Mouse (Mus musculus): ENCODE data around the gene Sox5. TPM values are rescaled to one million over a fixed set of nuclear protein-coding genes. Genes with fewer than 3 reads are reported as not detected.

Gene Sox5
- total and polyA plus RNA-seq, 3 experiments: 1.7 to 3.4 (median 2.4) TPM

DNA sequence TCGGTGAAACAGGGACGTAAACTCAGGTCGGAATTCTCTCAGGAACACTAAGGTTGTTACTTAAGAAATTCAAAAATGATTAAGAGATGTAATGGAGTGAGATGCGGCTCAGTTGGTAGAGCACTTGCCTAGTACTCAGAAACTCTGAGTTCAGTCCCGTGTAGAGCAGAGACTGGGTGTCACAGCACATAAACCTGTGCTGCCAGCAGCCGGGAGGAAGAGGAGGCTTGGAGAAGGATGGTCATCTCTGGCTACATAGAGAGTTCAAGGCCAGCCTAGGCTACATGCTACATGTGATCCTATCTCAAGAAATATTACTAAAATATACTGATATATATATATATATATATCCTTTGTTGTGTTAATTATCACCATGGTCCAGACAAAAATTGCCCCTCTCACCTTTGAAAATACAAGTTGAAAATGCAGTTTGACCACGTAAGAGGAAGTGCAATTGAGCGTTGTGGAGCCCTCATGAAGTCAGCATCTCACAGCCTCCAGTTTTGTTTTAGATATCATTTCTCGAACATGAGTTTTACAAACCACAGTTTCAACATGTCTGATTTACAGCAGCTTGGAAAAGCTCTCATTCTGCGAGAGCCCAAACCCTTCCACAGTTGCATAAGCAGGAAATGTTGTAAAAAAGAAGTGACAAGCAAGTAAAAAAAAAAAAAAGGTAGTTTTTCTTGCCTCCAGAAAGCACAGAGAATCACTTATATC lies 50.4 kb downstream of the Sox5 start:
- TF ChIP-seq EP300 (IDR thresholded peaks at IDR 0.05; ENCODE audit: insufficient read depth, low read depth, low read length): no peak
- no peak for TF ChIP-seq POLR2A (IDR thresholded peaks at IDR 0.05; ENCODE audit: insufficient read depth, low read depth, low read length)
- intact Hi-C loops (cut with DNase I): no loop called here
- no peak overlapping the region for H3K4me3 ChIP-seq

DNA sequence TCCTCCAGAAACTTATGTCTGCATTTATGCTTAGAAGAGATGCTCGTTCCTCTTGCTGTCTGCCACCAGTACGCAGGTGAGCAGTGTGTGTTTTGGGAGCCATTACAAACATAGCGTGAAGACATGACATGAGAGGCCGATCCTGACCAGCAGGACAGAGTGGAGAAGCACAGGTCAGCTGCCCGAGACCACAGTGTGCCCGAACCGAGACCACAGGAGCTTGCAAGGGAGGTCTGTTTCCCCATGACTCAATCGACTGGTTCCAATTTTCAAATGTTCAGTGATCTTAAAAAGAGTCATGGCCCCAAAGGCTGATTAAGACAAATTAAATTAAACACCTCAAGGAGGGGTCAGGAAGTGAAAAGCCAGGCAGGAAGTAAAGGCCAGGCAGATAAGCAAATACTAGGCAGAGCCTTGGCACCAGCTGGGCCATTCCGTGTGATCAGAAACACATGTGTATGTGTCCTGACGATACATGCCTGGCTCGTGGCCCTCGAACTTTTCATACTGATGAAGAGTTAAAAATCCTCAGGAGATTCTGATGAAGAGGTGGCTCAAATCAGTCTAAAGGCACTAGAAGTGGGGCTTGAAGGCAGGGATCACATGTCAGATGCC lies 58.1 kb downstream of the Sox5 start:
- 61% methylated on average over 12 of the region's 12 CpGs for WGBS
- no peak for TF ChIP-seq EP300 (IDR thresholded peaks at IDR 0.05; ENCODE audit: insufficient read depth, low read depth, low read length)
- TF ChIP-seq CTCF (IDR thresholded peaks at IDR 0.05): no peak
- no peak for TF ChIP-seq POLR2A (IDR thresholded peaks at IDR 0.05; ENCODE audit: insufficient read depth, low read depth, low read length)
- no peak for DNase-seq
- H3K36me3 ChIP-seq (ENCODE audit: control insufficient read depth, insufficient read depth, low read length): no peaks in the 10 kb centered on the region
- no peak overlapping the region for H3K4me3 ChIP-seq
- H3K27me3 ChIP-seq (ENCODE audit: control insufficient read depth, insufficient read depth, low read length): no peaks in the 10 kb centered on the region
- H3K79me2 ChIP-seq (replicated peaks; ENCODE audit: control insufficient read depth, insufficient read depth, low read length): no peaks in the 10 kb centered on the region
- H3K9ac ChIP-seq (ENCODE audit: low read depth, low read length): no peak overlapping the region
- no peaks in the 10 kb centered on the region for H3K4me1 ChIP-seq (ENCODE audit: control insufficient read depth, insufficient read depth, low read length)
- H3K27ac ChIP-seq: no peak overlapping the region
- intact Hi-C loops (cut with DNase I): no loop called here

More for the DNA sequence above, 50.4 kb downstream of the Sox5 start:
- DNase-seq: no peak
- no peaks in the 10 kb centered on the region for H3K4me1 ChIP-seq (ENCODE audit: control insufficient read depth, insufficient read depth, low read length)
- 87% methylated on average over 10 of the region's 10 CpGs for WGBS
- H3K36me3 ChIP-seq (ENCODE audit: control insufficient read depth, insufficient read depth, low read length): no peaks in the 10 kb centered on the region
- no peak overlapping the region for H3K9ac ChIP-seq (ENCODE audit: low read depth, low read length)
- H3K79me2 ChIP-seq (replicated peaks; ENCODE audit: control insufficient read depth, insufficient read depth, low read length): no peaks in the 10 kb centered on the region
- no peaks in the 10 kb centered on the region for H3K27me3 ChIP-seq (ENCODE audit: control insufficient read depth, insufficient read depth, low read length)
- no peak overlapping the region for H3K27ac ChIP-seq

DNA sequence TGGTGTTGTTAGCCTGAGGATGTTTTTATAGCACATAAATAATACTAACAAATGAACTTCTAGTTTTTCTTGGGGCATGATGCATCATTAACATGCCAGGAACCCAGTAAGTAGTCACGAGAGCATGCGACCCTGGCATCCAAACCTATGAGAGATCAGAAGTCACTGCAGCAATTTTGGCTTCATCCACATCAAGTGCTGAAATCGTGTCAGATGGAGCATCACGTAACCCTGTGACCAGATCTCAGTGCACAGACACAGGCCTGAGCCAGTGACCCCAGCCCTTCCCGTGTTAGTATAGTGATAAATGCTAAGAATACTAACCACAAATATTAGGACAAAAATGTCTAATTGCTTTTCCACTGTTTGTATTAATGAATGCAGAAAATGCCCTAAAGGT lies 58.8 kb downstream of the Sox5 start:
- Histone ChIP-seq H3K27me3 (ENCODE audit: control insufficient read depth, insufficient read depth, low read length) (no peaks in the 10 kb centered on the region), H3K36me3 (ENCODE audit: control insufficient read depth, insufficient read depth, low read length) (no peaks in the 10 kb centered on the region), H3K79me2 (replicated peaks; ENCODE audit: control insufficient read depth, insufficient read depth, low read length) (no peaks in the 10 kb centered on the region), H3K27ac (no peak overlapping the region), H3K4me3 (no peak overlapping the region), H3K9ac (ENCODE audit: low read depth, low read length) (no peak overlapping the region), H3K4me1 (ENCODE audit: control insufficient read depth, insufficient read depth, low read length) (no peaks in the 10 kb centered on the region)
- no peak for DNase-seq
- WGBS: 87% methylated on average over 5 of the region's 5 CpGs
- intact Hi-C loops (cut with DNase I): no loop called here
- TF ChIP-seq POLR2A (IDR thresholded peaks at IDR 0.05; ENCODE audit: insufficient read depth, low read depth, low read length): no peak
- no peak for TF ChIP-seq EP300 (IDR thresholded peaks at IDR 0.05; ENCODE audit: insufficient read depth, low read depth, low read length)
- no peak for TF ChIP-seq CTCF (IDR thresholded peaks at IDR 0.05)

DNA sequence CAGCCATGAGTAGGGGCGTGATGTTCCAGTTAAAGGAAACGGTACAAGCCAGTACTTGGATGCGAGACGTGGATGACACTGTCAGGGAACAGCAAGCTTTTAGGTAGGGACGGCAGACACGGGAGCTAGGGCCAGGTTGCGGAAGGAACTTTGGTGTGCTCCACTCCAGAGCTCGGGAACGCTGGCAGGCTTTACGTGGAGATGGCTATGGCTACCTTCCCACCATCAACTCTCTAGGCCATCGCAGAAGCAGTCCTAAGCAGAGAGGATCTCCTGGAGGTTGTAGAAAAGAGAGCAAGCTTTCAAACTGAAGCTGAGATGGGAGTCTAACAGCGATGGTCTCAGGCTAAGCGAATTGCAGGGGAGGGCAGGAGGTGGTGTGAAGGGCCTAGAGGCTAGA lies 60.9 kb downstream of the Sox5 start:
- no peak for TF ChIP-seq EP300 (IDR thresholded peaks at IDR 0.05; ENCODE audit: insufficient read depth, low read depth, low read length)
- Histone ChIP-seq H3K4me3 (no peak overlapping the region), H3K36me3 (ENCODE audit: control insufficient read depth, insufficient read depth, low read length) (no peaks in the 10 kb centered on the region), H3K4me1 (ENCODE audit: control insufficient read depth, insufficient read depth, low read length) (peaks cover 1% of the 10 kb centered on the region; the same call in 1 of the 2 replicates), H3K79me2 (replicated peaks; ENCODE audit: control insufficient read depth, insufficient read depth, low read length) (no peaks in the 10 kb centered on the region), H3K27ac (no peak overlapping the region), H3K9ac (ENCODE audit: low read depth, low read length) (no peak overlapping the region), H3K27me3 (ENCODE audit: control insufficient read depth, insufficient read depth, low read length) (no peaks in the 10 kb centered on the region)
- DNase-seq: no peak
- 95% methylated on average over 13 of the region's 13 CpGs for WGBS
- intact Hi-C loops (cut with DNase I): no loop called here

DNA sequence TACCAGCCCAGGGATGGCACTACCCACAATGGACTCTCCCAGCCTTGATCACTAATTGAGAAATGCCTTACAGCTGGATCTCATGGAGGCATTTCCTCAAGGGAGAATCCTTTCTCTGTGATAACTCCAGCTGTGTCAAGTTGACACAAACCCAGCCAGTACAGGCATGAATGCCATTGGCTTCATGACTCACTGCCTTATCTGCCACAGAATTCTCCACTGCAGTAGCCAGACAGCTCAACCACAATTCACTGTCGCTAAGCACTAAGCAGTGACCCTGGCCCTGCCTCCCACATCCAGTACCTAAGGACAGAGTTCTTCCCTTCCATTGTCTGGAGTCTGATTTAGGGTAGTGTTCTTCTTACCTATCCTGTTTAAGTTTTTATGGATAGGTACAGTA lies 65.4 kb downstream of the Sox5 start:
- intact Hi-C loops (cut with DNase I): no loop called here
- TF ChIP-seq POLR2A (IDR thresholded peaks at IDR 0.05; ENCODE audit: insufficient read depth, low read depth, low read length): no peak
- no peak for TF ChIP-seq EP300 (IDR thresholded peaks at IDR 0.05; ENCODE audit: insufficient read depth, low read depth, low read length)
- no peak for TF ChIP-seq CTCF (IDR thresholded peaks at IDR 0.05)
- Histone ChIP-seq H3K4me3 (no peak overlapping the region), H3K9ac (ENCODE audit: low read depth, low read length) (no peak overlapping the region), H3K27me3 (ENCODE audit: control insufficient read depth, insufficient read depth, low read length) (no peaks in the 10 kb centered on the region), H3K4me1 (ENCODE audit: control insufficient read depth, insufficient read depth, low read length) (peaks cover 4% of the 10 kb centered on the region), H3K27ac (no peak overlapping the region), H3K79me2 (replicated peaks; ENCODE audit: control insufficient read depth, insufficient read depth, low read length) (no peaks in the 10 kb centered on the region), H3K36me3 (ENCODE audit: control insufficient read depth, insufficient read depth, low read length) (no peaks in the 10 kb centered on the region; the same call in 1 of the 2 replicates)
- 11% methylated on average over 1 of the region's 1 CpGs for WGBS
- no peak for DNase-seq

DNA sequence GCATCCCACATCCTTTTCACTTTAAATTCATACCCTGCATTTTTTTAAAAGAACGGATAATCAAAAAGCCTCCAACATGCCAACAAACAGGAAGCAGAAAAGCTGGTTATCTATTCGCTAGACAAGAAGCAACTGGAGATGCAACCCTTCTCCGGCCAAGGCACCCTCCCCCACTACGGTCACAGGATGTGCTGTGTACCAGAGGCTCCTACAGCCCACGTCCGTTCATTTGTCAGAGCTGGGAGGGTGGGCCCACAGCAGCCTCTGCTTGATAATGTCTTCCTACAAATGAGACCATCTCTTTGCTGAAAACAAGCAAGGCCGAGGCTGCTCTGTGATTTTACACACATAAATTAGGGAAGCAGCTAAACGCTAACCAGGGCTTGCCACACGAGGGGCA lies 69.9 kb downstream of the Sox5 start:
- peak overlapping the region; percentile 24 for H3K27ac ChIP-seq
- intact Hi-C loops (cut with DNase I): loop anchor here (5.0 kb wide), 1 partner anchor 40 kb away; no protein-coding TSS in a partner anchor
- no peak overlapping the region for H3K9ac ChIP-seq (ENCODE audit: low read depth, low read length)
- H3K27me3 ChIP-seq (ENCODE audit: control insufficient read depth, insufficient read depth, low read length): no peaks in the 10 kb centered on the region
- H3K36me3 ChIP-seq (ENCODE audit: control insufficient read depth, insufficient read depth, low read length): no peaks in the 10 kb centered on the region; the same call in 1 of the 2 replicates
- no peaks in the 10 kb centered on the region for H3K79me2 ChIP-seq (replicated peaks; ENCODE audit: control insufficient read depth, insufficient read depth, low read length)
- WGBS: 34% methylated on average over 9 of the region's 9 CpGs
- no peak overlapping the region for H3K4me3 ChIP-seq
- peaks cover 9% of the 10 kb centered on the region for H3K4me1 ChIP-seq (ENCODE audit: control insufficient read depth, insufficient read depth, low read length)
- peak; percentile 46 to 53 for DNase-seq
- TF ChIP-seq CTCF (IDR thresholded peaks at IDR 0.05) (no peak), EP300 (IDR thresholded peaks at IDR 0.05; ENCODE audit: insufficient read depth, low read depth, low read length) (no peak), POLR2A (IDR thresholded peaks at IDR 0.05; ENCODE audit: insufficient read depth, low read depth, low read length) (no peak)

Data from heart, adult 2 months (tissue).